Mouse (Mus musculus): ENCODE data around the gene Polr3gl. TPM values are rescaled to one million over a fixed set of nuclear protein-coding genes. Genes with fewer than 3 reads are reported as not detected.

Polr3gl gene
- total RNA-seq, 1 experiment from 2014 or later, result 87.4 TPM

- ATAC-seq (replicated peaks in 1 of 2; ENCODE audit: insufficient read depth in 1 of 2, low FRiP score in 2 of 2, low TSS enrichment in 1 of 2, low read depth in 1 of 2, poor library complexity in 2 of 2, severe bottlenecking in 2 of 2), result no peak
Measured at GRCm38 (mm10) chr3:96549346-96549745, 44.6 kb downstream of the Polr3gl start.

DNA sequence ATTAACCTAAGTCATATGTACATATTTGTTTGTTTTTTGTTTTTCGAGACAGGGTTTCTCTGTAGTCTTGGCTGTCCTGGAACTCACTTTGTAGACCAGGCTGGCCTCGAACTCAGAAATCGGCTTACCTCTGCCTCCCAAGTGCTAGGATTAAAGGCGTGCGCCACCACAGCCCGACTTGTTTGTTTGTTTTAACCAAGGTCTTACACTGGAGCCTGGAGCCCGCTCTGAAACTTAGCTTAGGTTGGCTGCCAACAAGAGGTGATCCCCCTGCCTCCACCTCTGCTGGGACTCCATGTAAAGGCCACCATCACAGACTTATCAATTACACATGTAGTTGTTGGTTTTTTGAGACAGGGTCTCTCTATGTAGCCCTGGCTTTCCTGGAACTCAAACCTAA, 45.2 kb downstream of the Polr3gl start:
- ATAC-seq (replicated peaks in 1 of 2; ENCODE audit: insufficient read depth in 1 of 2, low FRiP score in 2 of 2, low TSS enrichment in 1 of 2, low read depth in 1 of 2, poor library complexity in 2 of 2, severe bottlenecking in 2 of 2), result no peak

GRCm38 (mm10) chr3:96547389-96547960, 46.5 kb downstream of the Polr3gl start:
- peak; percentile 73 to 92; a peak in 3 of 4 replicates for ATAC-seq (replicated peaks in 1 of 2; ENCODE audit: insufficient read depth in 1 of 2, low FRiP score in 2 of 2, low TSS enrichment in 1 of 2, low read depth in 1 of 2, poor library complexity in 2 of 2, severe bottlenecking in 2 of 2)

DNA sequence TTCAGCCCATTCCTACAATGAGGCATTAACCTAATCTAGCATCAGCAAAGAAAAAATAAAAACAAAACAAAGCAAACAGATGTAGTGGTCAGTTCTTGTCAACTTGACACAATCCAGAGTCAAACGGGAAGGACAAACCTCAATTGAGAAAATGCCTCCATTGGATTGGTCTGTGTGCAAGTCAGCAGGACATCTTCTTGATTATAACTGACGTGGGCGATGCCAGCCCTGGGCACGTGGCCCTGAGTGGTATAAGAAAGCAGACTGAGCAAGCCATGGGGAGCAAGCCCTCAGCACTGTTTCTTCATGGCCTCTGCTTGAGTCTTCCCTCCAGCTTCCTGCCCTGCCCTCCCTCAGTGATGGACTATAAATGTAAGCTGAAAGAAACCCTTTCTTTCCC, 47.1 kb downstream of the Polr3gl start:
- no peak for ATAC-seq (replicated peaks in 1 of 2; ENCODE audit: insufficient read depth in 1 of 2, low FRiP score in 2 of 2, low TSS enrichment in 1 of 2, low read depth in 1 of 2, poor library complexity in 2 of 2, severe bottlenecking in 2 of 2)

- ATAC-seq (replicated peaks in 1 of 2; ENCODE audit: insufficient read depth in 1 of 2, low FRiP score in 2 of 2, low TSS enrichment in 1 of 2, low read depth in 1 of 2, poor library complexity in 2 of 2, severe bottlenecking in 2 of 2), result no peak
Measured at GRCm38 (mm10) chr3:96545565-96545964, 48.4 kb downstream of the Polr3gl start.

GRCm38 (mm10) chr3:96543345-96543744, 50.6 kb downstream of the Polr3gl start:
- no peak for ATAC-seq (replicated peaks in 1 of 2; ENCODE audit: insufficient read depth in 1 of 2, low FRiP score in 2 of 2, low TSS enrichment in 1 of 2, low read depth in 1 of 2, poor library complexity in 2 of 2, severe bottlenecking in 2 of 2)

DNA sequence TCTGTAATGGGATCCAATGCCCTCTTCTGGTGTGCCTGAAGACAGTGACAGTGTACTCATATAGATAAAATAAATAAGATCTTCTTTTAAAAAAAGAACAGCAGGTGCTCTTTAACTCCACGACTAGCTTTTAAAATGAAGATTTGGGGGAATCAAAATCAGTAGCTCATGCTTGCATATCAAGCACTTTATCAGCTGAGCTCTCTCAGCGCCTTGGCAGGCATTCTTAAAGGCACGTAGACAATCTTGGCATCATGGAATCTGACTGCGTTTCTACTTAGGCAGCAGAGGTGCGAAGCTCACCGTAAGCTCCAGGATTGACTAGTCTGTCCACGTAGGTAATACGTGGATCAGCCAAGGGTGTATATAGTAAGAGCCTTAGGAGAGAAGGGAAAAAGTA, 51.4 kb downstream of the Polr3gl start:
- ATAC-seq (replicated peaks in 1 of 2; ENCODE audit: insufficient read depth in 1 of 2, low FRiP score in 2 of 2, low TSS enrichment in 1 of 2, low read depth in 1 of 2, poor library complexity in 2 of 2, severe bottlenecking in 2 of 2), result no peak

GRCm38 (mm10) chr3:96541328-96542078, 52.5 kb downstream of the Polr3gl start:
- ATAC-seq (replicated peaks in 1 of 2; ENCODE audit: insufficient read depth in 1 of 2, low FRiP score in 2 of 2, low TSS enrichment in 1 of 2, low read depth in 1 of 2, poor library complexity in 2 of 2, severe bottlenecking in 2 of 2), result 0 out of 4 replicates have a peak, but pooled peaks of 1 of the 2 experiments have one; percentile 42

DNA sequence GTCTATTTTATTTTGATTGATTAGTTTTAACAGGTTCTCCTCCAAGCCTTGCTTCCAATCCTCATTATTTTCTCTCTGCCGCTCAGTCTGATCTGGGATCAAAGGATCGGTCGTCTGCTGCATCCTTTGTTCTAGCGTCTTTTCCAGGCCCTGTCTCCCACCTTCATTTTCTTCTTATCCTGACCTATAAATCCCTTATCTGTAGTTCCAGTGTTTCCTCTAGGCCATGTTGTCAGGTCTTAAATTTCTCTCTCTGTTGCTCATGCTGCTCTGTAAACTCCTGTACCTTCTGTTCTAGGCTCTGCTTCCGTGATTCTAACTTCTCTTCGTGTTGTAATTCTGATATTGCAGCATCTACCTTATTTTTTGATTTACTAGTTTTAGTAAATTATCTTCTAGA, 53.2 kb downstream of the Polr3gl start:
- ATAC-seq (replicated peaks in 1 of 2; ENCODE audit: insufficient read depth in 1 of 2, low FRiP score in 2 of 2, low TSS enrichment in 1 of 2, low read depth in 1 of 2, poor library complexity in 2 of 2, severe bottlenecking in 2 of 2), result no peak

- ATAC-seq (replicated peaks in 1 of 2; ENCODE audit: insufficient read depth in 1 of 2, low FRiP score in 2 of 2, low TSS enrichment in 1 of 2, low read depth in 1 of 2, poor library complexity in 2 of 2, severe bottlenecking in 2 of 2), result no peak
Measured at GRCm38 (mm10) chr3:96539316-96539715, 54.7 kb downstream of the Polr3gl start.

- no peak for ATAC-seq (replicated peaks in 1 of 2; ENCODE audit: insufficient read depth in 1 of 2, low FRiP score in 2 of 2, low TSS enrichment in 1 of 2, low read depth in 1 of 2, poor library complexity in 2 of 2, severe bottlenecking in 2 of 2)
Measured at GRCm38 (mm10) chr3:96534300-96534699, 59.7 kb downstream of the Polr3gl start.

DNA sequence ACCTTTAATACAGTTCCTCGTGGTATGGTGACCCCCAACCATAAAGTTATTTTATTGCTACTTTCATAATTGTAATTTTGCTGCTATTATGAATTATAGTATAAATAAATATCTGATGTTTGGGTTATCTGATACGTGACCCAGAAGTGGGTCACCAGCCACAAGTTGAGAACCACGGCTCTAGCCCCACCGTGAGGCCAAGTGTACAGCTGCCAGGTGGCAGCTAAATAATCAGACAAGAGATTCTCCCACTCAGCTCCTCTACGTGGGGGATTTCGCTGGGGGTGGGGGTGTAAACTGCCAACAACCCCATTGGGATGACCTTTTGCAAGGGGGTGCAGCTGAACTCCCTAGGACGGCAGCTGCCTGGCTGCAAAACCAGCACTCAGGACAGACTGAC, 61.9 kb downstream of the Polr3gl start:
- no peak for ATAC-seq (replicated peaks in 1 of 2; ENCODE audit: insufficient read depth in 1 of 2, low FRiP score in 2 of 2, low TSS enrichment in 1 of 2, low read depth in 1 of 2, poor library complexity in 2 of 2, severe bottlenecking in 2 of 2)

- ATAC-seq (replicated peaks in 1 of 2; ENCODE audit: insufficient read depth in 1 of 2, low FRiP score in 2 of 2, low TSS enrichment in 1 of 2, low read depth in 1 of 2, poor library complexity in 2 of 2, severe bottlenecking in 2 of 2), result no peak
Measured at GRCm38 (mm10) chr3:96528506-96528905, 65.5 kb downstream of the Polr3gl start.

Other genes with a start within 250 kb of the Polr3gl start
- not detected in 2 replicates for gene BC107364, start 141.9 kb downstream of the Polr3gl start, total RNA-seq (2017)
- gene Hfe2, start 69.0 kb downstream of the Polr3gl start, total RNA-seq (2017), result not detected in 2 replicates
- 332 and 487 TPM in 2 replicates for gene Txnip, start 36.2 kb downstream of the Polr3gl start, total RNA-seq (2017)
- not detected in 2 replicates for gene Gm16253, start 17.2 kb downstream of the Polr3gl start, total RNA-seq (2017)
- not detected in 2 replicates for gene Ankrd34a, start 2.5 kb upstream of the Polr3gl start, total RNA-seq (2017)
- 5.9 and 8.3 TPM in 2 replicates for gene Lix1l, start 7.0 kb upstream of the Polr3gl start, total RNA-seq (2017)
- gene Rbm8a, start 35.8 kb upstream of the Polr3gl start, total RNA-seq (2017), result 68.9 and 86.3 TPM in 2 replicates
- gene Pex11b, start 41.2 kb upstream of the Polr3gl start, total RNA-seq (2017), result 23.9 and 30.9 TPM in 2 replicates
- not detected in 2 replicates for gene Gm42957, start 41.3 kb upstream of the Polr3gl start, total RNA-seq (2017)
- gene Itga10, start 51.4 kb upstream of the Polr3gl start, total RNA-seq (2017), result 1.4 TPM in 1 of 2 replicates, not detected in the other
- 0.06 TPM in 1 of 2 replicates, not detected in the other for gene Ankrd35, start 76.0 kb upstream of the Polr3gl start, total RNA-seq (2017)
- 13.1 and 19.0 TPM in 2 replicates for gene Pias3, start 102.2 kb upstream of the Polr3gl start, total RNA-seq (2017)
- gene Nudt17, start 114.4 kb upstream of the Polr3gl start, total RNA-seq (2017), result not detected in 2 replicates
- gene Polr3c, start 133.4 kb upstream of the Polr3gl start, total RNA-seq (2017), result 23.1 and 24.8 TPM in 2 replicates
- gene Rnf115, start 133.5 kb upstream of the Polr3gl start, total RNA-seq (2017), result 78.4 and 100 TPM in 2 replicates
- gene Pdzk1, start 235.1 kb upstream of the Polr3gl start, total RNA-seq (2017), result 0.45 and 2.3 TPM in 2 replicates
- 0.38 and 1.8 TPM in 2 replicates for gene Cd160, start 235.2 kb upstream of the Polr3gl start, total RNA-seq (2017)